Mouse (Mus musculus): Measurements from ENCODE around the gene Hist1h2ae. TPM values are rescaled to one million over a fixed set of nuclear protein-coding genes. Genes with fewer than 3 reads are reported as not detected.
A peak's percentile ranks its signal among the peaks of the same experiment; 100 is the strongest.
"Not testable (repeated sequence)": the region's sequence is repeated elsewhere in the genome, so short reads cannot be mapped to it uniquely, and the experiment has no call there.

Hist1h2ae gene
- polyA plus RNA-seq, 1 experiment from 2014 or later, result 0.72 TPM

DNA sequence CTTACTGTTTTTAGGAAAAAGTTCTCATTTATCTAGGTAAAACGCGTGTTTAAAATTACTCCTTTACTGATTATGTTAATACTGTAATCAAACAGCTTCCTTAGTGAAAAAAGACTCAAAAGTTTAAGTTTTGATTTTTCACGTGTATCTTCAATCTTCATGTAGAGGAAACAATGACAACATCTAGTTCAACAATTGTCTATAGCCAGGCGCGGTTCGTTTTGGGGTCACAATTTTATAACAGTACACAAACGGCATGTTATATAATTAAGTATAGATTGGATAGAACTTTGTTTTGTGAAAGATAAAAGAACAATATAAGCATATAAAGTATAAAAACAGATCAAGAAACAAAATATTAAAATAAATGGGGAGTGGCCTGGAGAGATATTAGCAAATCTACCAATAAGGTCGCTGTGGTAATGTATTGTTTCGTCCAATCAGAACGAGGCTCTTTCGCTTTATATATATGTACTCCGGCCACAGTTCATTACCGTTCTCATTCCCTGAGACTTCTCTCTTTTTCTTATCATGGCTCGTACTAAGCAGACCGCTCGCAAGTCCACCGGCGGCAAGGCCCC is 4.3 kb upstream of the Hist1h2ae start, which contains the start of gene Hist1h3d:
Hist1h3d (plus strand) TSS at position 493 of the 581 bp plus-strand sequence.
- peak; percentile 41 for ATAC-seq
- TF ChIP-seq CTCF (IDR thresholded peaks at IDR 0.05), result no peak

DNA sequence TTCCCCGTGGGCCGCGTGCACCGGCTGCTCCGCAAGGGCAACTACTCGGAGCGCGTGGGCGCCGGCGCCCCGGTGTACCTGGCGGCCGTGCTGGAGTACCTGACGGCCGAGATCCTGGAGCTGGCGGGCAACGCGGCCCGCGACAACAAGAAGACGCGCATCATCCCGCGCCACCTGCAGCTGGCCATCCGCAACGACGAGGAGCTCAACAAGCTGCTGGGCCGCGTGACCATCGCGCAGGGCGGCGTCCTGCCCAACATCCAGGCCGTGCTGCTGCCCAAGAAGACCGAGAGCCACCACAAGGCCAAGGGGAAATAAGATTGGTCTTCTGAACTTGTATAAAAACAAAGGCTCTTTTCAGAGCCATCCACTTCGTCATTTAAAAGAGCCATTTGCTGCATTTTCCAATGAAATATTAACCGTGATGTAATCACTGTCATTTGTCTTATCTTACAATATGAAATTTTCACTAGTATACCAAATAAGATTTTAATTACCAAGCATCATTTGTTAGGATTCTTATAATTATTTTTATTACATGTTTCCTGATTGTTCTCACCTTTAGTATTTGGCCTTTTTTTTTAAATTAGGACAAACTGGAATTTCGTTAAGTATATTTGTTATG is 3.6 kb upstream of the Hist1h2ae start:
- in situ Hi-C loops (cut with MboI; ENCODE audit: low pct_unique_long_range_greater_than_20kb), result loop anchor here (5.0 kb wide), 1 partner anchor 168 kb away; no protein-coding TSS in a partner anchor
- ATAC-seq; DNase-seq (ENCODE audit: low read depth, low spot score); H3K27me3 ChIP-seq; CTCF ChIA-PET: not testable (repeated sequence)
- TF ChIP-seq CTCF (IDR thresholded peaks at IDR 0.05), result peak; percentile 17
- POLR2A ChIA-PET, result interaction anchor here (0.8 kb wide), 1 partner anchor 24 kb away, joined by 3 read pairs; no protein-coding TSS in a partner anchor

More for the DNA sequence above, 4.3 kb upstream of the Hist1h2ae start, which contains the start of gene Hist1h3d:
- H3K27me3 ChIP-seq, result no peaks in the 10 kb centered on the region
- in situ Hi-C loops (cut with MboI; ENCODE audit: low pct_unique_long_range_greater_than_20kb), result loop anchor here (5.0 kb wide), 1 partner anchor 167 kb away; no protein-coding TSS in a partner anchor
- ChIA-PET CTCF (no interaction called here), POLR2A (interaction anchor here (0.8 kb wide), 1 partner anchor 23 kb away, joined by 3 read pairs; no protein-coding TSS in a partner anchor)
- no peak for DNase-seq (ENCODE audit: low read depth, low spot score)

- in situ Hi-C loops (cut with MboI; ENCODE audit: low pct_unique_long_range_greater_than_20kb); H3K27me3 ChIP-seq; POLR2A ChIA-PET; CTCF ChIA-PET: not testable (repeated sequence)
- DNase-seq (ENCODE audit: low read depth, low spot score), result peak; percentile 94
- ATAC-seq, result peak; percentile 75
These were observed 3.0 kb upstream of the Hist1h2ae start, which contains the start of the genes Hist1h2bf and Hist1h2ad for GRCm38 (mm10) chr13:23573898-23574524. Hist1h2bf (minus strand) TSS chr13:23574196. Hist1h2ad (plus strand) TSS chr13:23574381.

- CTCF ChIA-PET; POLR2A ChIA-PET; H3K27me3 ChIP-seq; ATAC-seq; DNase-seq (ENCODE audit: low read depth, low spot score); in situ Hi-C loops (cut with MboI; ENCODE audit: low pct_unique_long_range_greater_than_20kb): not testable (repeated sequence)
These were observed 2.2 kb upstream of the Hist1h2ae start for GRCm38 (mm10) chr13:23573034-23573897.

DNA sequence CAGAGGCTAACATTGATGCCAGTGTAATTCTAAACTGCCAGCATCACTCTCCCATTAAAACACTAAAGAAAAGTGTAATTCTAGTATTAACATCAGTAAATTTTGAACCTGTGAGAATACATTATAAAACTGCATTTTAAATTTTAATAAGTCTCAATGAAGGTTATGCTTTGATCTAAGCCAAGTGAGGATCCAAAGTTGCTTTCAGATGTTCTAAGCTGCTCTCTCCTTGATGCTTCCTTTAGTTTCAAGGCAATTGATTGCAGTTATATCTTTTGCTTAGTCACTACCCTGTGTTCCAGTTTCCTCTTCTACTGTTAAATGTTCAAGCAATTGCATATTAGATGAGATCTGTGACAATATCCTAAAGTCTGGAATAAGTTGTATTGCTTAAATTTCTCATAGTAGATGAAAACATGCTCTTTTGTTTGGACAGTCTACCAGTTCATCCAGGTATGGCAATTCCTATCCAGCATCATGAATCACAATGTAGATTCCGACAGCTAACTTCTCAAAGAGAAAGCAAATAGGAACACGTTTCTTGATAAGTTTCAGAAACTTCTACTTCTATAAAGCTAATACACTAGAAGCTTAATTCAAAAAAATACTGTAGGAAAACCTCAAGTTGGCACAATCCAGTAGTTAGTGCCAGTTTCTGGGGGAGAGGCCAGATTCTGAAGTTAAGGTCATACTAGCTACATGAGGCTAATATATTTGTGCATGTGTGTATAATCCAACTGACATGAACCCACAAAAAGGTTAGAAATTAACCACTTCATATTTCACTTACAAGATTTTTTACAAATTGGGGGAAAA is 1.4 kb upstream of the Hist1h2ae start:
- ChIA-PET CTCF (no interaction called here), POLR2A (interaction anchor here (1.1 kb wide), 1 partner anchor 18 kb away, joined by 3 read pairs; no protein-coding TSS in a partner anchor)
- TF ChIP-seq CTCF (IDR thresholded peaks at IDR 0.05), result no peak
- DNase-seq (ENCODE audit: low read depth, low spot score) (no peak), ATAC-seq (no peak)
- H3K27me3 ChIP-seq, result no peaks in the 10 kb centered on the region
- in situ Hi-C loops (cut with MboI; ENCODE audit: low pct_unique_long_range_greater_than_20kb), result no loop called here

DNA sequence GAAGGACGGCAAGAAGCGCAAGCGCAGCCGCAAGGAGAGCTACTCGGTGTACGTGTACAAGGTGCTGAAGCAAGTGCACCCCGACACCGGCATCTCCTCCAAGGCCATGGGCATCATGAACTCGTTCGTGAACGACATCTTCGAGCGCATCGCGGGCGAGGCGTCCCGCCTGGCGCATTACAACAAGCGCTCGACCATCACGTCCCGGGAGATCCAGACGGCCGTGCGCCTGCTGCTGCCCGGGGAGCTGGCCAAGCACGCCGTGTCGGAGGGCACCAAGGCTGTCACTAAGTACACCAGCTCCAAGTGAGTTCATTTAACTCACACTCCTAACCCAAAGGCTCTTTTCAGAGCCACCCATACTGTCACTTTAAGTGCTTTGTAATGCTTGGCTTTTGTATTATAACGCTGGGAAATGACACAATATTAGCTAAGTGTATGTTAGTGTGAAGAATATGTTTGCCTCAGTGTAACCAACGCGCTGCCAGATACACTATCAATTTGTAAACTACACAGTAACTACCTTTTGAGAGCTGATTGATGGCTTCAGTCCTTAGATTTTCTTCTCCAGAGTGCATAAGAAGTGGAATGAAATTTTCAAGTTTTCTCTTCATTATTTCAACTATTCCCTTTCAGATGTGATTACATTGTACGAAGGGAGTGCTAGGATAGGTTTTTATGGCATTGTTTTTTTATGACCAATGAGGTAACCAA is 641 bp upstream of the Hist1h2ae start:
- ATAC-seq; in situ Hi-C loops (cut with MboI; ENCODE audit: low pct_unique_long_range_greater_than_20kb); CTCF ChIA-PET; H3K27me3 ChIP-seq; DNase-seq (ENCODE audit: low read depth, low spot score): not testable (repeated sequence)
- POLR2A ChIA-PET, result interaction anchor here (1.1 to 1.9 kb wide), 2 partner anchors 10 to 17 kb away, joined by 3 to 5 read pairs; partner anchors contain the start of gene Hist1h4d

GRCm38 (mm10) chr13:23570261-23571021 is 579 bp downstream of the Hist1h2ae start:
- ATAC-seq; H3K27me3 ChIP-seq; CTCF ChIA-PET; in situ Hi-C loops (cut with MboI; ENCODE audit: low pct_unique_long_range_greater_than_20kb); DNase-seq (ENCODE audit: low read depth, low spot score): not testable (repeated sequence)
- POLR2A ChIA-PET, result interaction anchor here (0.9 to 1.9 kb wide), 4 partner anchors 10 to 127 kb away, joined by 3 to 5 read pairs (median 4); partner anchors contain the start of genes Hist1h4c and Hist1h4d

DNA sequence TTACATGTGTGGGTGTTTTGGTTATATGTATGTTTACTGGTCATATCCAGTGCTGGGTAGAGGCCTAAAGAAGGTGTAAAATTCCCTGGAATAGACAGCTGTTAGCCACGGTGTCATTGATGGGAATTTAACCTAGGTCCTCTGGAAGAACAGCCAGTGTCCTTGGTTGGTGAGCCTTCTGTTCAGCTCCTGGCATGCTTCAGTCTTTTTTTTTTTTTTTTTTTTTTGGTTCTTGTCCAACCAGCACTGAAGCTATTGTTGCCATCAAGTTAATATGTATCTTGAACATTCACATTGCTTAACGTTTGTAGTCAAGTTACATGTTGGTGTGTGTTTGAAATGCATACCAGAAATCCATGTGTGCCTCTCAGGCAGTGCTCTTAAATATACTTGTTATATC is 6.5 kb downstream of the Hist1h2ae start:
- no peak for ATAC-seq
- in situ Hi-C loops (cut with MboI; ENCODE audit: low pct_unique_long_range_greater_than_20kb), result loop anchor here (10.0 kb wide), 1 partner anchor 130 kb away; the partner anchor contains the start of genes Hist1h1t and Hist1h4c
- DNase-seq (ENCODE audit: low read depth, low spot score), result no peak
- CTCF ChIA-PET, result no interaction called here
- no peak for TF ChIP-seq CTCF (IDR thresholded peaks at IDR 0.05)
- no peaks in the 10 kb centered on the region for H3K27me3 ChIP-seq
- POLR2A ChIA-PET, result interaction anchor here (0.5 to 1.0 kb wide), 2 partner anchors 9 to 23 kb away, joined by 3 to 4 read pairs; no protein-coding TSS in a partner anchor

Data from Patski (cell line).